Mouse (Mus musculus) gastrocnemius, postnatal 14 days (tissue): ENCODE measurements around the gene Methig1. TPM values are rescaled to one million over a fixed set of nuclear protein-coding genes. Genes with fewer than 3 reads are reported as not detected.
"Not testable (repeated sequence)": the region's sequence is repeated elsewhere in the genome, so short reads cannot be mapped to it uniquely, and the experiment has no call there.

Source experiments
- DNase-seq: peaks from one replicate; pipeline ENCODE4 v3.0.0; 2021; ENCODE audit warnings: mixed read lengths
- intact Hi-C: fragments of 180-260 bp; cut with DNase I; formaldehyde crosslinking; loops from one replicate; pipeline ENCODE4 v1.15.1; 2025; ENCODE audit warnings: low total_unique reads
- long read RNA-seq, 2 experiments: library from polyadenylated mRNA; stranded (forward); transcript quantifications; one replicate each; pipeline ENCODE4 v2.0.0; 2021
- total RNA-seq, 2 experiments: library from RNA; stranded (reverse); gene quantifications; 2 replicates each; pipeline ENCODE4 v1.2.3; 2021

The Methig1 gene
- total RNA-seq: not detected
- long read RNA-seq, experiment 1: 0 reads
- long read RNA-seq, experiment 2: 0 reads

DNA sequence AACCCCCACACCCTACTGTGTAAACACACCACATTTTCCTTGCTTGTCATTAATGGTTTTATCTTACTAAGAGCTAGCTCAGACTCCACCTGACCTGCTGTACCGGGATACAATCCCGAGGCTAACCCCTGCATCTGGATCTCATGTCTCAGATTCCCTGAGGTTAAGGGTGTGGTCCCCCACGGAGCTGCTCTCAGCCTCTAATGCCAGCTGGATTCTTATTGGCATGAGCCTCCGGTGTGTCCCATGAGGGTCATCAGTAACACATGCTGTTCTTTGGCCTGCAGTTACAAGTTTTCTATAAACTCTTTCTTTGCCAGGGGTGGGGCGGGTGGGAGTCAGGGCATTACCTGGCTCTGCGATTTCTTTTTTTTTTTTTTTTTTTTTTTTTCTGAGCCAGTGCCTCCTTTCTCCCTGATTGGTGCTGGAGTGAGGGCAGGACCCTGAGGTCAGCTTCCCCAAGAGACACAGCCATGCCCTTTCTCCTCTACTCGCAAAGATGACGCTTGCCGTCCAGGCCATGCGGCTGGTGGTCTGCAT lies at the start of gene Methig1, which contains the start of gene Mettl7a2:
Methig1 (plus strand) TSS at position 439 of the 540 bp plus-strand sequence.
Mettl7a2 (plus strand) TSS at position 490 of the 540 bp plus-strand sequence.
- DNase-seq: no peak
- intact Hi-C loops: no loop called here

- intact Hi-C loops: no loop called here
- no peak for DNase-seq
Measured at GRCm38 (mm10) chr15:100303428-100304018, 49.4 kb upstream of the Methig1 start.

GRCm38 (mm10) chr15:100304019-100304991 lies 48.6 kb upstream of the Methig1 start, which contains the start of gene Mettl7a1:
Mettl7a1 (plus strand) TSS chr15:100304140.
- peak; percentile 88 for DNase-seq
- intact Hi-C loops: no loop called here

GRCm38 (mm10) chr15:100306201-100306600 lies 46.7 kb upstream of the Methig1 start:
- DNase-seq: no peak
- intact Hi-C loops: no loop called here

GRCm38 (mm10) chr15:100307438-100308096 lies 45.4 kb upstream of the Methig1 start:
- DNase-seq, intact Hi-C loops: not testable (repeated sequence)

DNA sequence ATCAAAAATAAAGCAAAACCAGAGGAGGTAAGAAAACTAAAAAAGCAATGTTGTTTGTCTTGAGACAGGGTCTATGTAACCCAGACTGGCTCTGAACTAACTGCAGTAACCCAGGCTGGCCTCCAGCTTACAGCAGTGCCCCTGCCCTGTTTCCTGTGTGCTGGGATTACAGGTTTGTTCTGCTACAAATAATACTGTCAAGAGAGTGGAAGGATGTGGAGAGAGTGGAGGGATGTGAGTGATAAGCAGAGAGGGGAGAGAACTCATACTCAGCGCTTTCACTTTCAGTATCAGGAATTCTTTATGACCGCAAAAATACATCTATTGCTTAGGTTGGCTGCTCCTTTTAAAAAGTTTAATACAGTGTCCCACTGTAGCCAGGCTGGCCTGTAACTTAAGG lies 40.6 kb upstream of the Methig1 start:
- no peak for DNase-seq
- intact Hi-C loops: no loop called here

DNA sequence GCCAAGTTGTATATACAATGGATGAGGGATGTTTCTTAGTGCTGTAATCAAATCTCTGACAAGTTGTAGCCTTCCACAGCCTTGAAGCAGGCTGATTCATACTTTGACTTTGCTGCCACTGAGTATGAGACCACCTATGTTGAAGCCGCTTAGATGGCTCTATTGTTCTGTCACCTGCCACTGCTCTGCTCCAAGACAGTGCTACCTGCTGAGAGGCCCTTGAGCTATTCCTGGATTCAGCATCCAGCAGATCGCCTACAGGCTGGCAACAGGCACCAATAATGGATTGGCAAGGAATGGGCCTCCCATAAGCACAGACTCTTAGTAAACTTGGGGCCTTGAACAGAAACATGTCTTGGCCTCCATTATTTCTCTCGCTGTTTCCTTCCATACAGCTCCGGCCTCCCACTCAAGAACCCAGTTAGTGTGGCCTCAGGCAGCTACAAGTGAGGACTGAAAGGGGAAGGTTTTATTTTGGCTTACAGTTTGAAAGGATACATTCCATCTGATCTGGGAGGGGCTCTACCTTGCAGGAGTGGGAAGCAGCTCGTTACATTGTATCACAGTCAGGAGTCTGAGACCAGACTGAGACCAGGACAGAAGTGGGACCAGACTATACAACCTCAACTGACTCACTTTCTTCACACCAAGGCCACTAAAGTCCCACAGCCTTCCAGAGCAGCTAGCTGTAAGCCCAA lies 38.4 kb upstream of the Methig1 start:
- intact Hi-C loops: no loop called here

GRCm38 (mm10) chr15:100318014-100318671 lies 34.8 kb upstream of the Methig1 start:
- intact Hi-C loops, DNase-seq: not testable (repeated sequence)

More for the DNA sequence above, 38.4 kb upstream of the Methig1 start:
- DNase-seq: no peak

GRCm38 (mm10) chr15:100319884-100320283 lies 33.1 kb upstream of the Methig1 start:
- intact Hi-C loops: no loop called here
- DNase-seq: no peak

DNA sequence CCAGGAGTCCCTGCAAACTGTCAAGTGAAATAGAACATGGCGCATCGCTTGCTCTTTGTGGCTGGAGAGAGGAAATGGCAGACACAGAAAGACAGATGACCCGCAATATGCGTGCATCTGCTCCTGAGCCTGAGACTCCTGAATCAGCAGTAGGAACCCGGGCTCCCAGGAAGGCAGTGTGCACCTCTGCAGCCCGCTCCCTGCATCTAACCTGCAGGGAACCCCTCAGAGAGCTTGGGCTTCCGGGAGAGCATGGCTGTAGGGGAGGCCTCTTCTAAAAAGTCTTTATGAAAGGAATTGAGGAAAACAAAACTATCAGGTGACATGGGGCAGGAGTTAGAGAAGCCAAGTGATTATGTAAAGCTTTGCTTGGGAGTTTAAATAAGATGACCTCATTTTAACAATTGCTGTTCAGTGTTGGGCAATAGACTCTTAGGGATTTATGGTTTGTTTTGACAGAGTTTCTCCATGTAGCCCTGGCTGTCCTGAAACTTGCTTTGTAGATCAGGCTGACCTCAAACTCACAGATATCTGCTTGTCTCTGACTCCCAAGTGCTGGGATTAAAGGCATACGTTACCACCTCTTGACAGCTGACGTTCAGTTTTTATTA lies 32.5 kb upstream of the Methig1 start:
- intact Hi-C loops: no loop called here

DNA sequence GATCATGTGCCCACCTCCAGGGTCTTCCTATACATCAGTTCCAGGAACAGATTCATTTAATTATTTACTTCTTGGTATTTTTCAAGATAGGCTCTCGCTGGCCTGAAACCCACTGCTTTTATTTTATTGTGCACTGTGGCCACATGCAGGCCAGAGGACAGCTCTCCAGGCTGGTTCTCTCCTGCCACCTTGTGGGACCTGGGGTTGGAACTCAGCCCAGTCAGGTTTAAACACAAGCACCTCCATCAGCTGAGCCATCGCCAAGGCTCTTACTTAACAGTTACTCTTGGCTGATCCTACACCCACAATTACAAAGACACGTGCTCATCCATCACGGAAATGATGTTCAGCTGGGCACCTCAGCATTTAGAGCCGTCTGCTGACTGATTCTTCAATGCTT lies 31.8 kb upstream of the Methig1 start:
- intact Hi-C loops: no loop called here
- DNase-seq: no peak

More for the DNA sequence above, 32.5 kb upstream of the Methig1 start:
- DNase-seq: no peak

GRCm38 (mm10) chr15:100324021-100324591 lies 28.8 kb upstream of the Methig1 start:
- intact Hi-C loops: no loop called here
- DNase-seq: no peak

DNA sequence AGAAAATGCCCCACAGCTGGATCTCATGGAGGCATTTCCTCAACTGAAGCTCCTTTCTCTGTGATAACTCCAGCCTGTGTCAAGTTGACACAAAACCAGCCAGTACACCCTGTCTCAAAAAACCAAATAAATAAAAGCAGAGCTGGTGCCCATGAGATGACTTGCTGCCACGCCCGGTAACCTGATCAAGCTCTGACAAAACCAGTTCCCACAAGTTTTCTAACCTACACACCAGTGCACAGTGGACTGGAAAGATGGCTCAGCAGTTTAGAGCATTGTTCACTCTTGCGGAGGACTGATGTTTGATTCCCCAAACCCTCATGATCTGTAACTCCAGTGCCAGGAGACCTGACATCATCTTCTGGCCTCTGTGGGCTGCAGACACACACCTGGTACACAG lies 27.7 kb upstream of the Methig1 start:
- DNase-seq: no peak
- intact Hi-C loops: no loop called here

DNA sequence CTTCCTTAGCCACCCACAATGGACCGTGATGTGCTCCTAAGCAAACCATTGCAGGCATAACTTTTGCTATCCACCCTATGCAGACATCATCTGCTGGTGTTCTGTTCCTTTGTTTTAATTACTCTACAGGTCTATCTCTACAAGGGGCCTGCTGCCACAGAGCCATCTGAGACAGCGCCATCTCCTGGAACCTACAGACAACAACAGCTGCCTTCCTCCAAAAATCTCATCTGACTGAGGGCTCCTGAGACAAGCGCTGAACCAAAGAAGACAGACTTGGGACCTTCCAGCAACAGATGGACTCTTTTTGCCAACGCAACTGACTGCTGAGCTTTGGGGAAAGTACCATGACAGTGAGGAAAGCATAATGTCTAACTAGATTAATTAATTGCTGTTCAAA lies 24.9 kb upstream of the Methig1 start:
- intact Hi-C loops, DNase-seq: not testable (repeated sequence)

DNA sequence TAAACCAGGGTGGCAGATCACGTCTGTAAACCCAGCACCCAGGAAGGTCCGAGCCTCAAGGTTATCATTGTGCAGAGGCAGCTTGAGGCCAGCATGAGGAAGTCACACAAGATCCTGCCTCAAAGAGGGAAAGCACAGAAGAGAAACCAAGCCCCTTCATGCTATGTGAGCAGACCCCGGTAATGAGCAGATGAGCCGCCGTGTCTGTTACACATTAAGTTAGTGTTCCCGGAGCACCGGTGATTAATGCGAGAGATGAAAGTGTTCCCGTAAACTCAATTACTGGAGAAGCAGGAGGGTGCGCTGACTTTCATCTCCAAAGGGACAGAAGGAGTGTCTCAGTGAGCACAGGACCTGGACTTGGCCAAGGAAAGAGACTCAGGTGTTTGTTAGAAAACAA lies 23.6 kb upstream of the Methig1 start:
- intact Hi-C loops, DNase-seq: not testable (repeated sequence)

GRCm38 (mm10) chr15:100330739-100331138 lies 22.2 kb upstream of the Methig1 start:
- intact Hi-C loops: no loop called here
- no peak for DNase-seq

DNA sequence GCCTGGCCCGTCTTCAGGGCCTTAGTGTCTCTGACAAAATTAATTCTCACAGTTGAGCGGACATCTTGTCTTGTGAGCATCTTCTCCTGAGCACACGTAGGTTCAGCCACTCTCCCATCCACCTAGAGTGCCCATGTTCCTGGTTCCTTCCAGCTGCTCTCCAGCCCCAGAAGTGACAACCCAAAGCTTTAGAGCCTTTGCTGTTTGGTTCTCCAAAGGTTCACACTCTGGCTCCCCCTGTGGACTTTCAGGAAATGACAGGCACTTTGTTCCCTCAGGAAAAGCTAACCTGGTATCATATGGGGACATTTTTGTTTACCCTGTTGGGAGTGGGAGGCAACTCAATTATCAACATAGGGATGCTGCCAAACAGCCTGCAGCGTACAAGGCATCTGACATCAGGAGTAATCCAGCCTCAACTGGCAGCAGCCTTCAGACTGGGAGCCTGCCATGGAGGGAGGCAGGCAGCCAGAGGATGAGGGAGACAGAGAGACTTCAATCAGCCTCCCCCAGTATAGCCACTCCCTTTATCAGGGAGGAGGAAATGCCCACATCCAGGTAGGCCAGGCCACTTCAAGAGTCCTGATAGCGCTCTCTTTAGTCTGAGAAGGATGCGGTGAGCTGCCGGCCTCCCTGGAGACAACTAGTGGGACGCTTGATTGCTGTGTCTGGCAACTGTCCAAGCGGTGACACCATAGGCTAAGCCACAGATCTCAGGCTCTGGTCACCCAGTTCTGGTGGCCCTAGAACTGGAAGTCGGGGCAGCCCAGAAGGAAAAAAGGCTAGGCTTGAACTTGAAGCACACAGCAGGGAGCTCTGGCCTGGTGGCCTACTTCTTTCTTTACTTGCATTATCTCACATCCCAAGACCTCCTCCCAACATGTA lies 20.6 kb upstream of the Methig1 start:
- DNase-seq, intact Hi-C loops: not testable (repeated sequence)
